Mouse (Mus musculus) A20 (cell line): Measurements from ENCODE around the gene Habp4.

Experiments used
- DNase-seq: peaks from one replicate; pipeline ENCODE4 v3.0.0-alpha.2; 2011; ENCODE audit warnings: low read depth, low spot score

Habp4 gene

GRCm38 (mm10) chr13:64178746-64179652 lies 17.4 kb downstream of the Habp4 start:
- no peak for DNase-seq

GRCm38 (mm10) chr13:64180300-64180699 lies 18.7 kb downstream of the Habp4 start:
- DNase-seq: peak; percentile 80

GRCm38 (mm10) chr13:64180888-64181287 lies 19.3 kb downstream of the Habp4 start:
- peak; percentile 76 for DNase-seq

- no peak for DNase-seq
Measured at GRCm38 (mm10) chr13:64182091-64182490, 20.5 kb downstream of the Habp4 start.

GRCm38 (mm10) chr13:64183583-64183982 lies 22.0 kb downstream of the Habp4 start:
- DNase-seq: no peak

GRCm38 (mm10) chr13:64184361-64184760 lies 22.7 kb downstream of the Habp4 start:
- no peak for DNase-seq

GRCm38 (mm10) chr13:64185176-64185575 lies 23.6 kb downstream of the Habp4 start:
- no peak for DNase-seq

GRCm38 (mm10) chr13:64185586-64185985 lies 24.0 kb downstream of the Habp4 start:
- DNase-seq: peak; percentile 66

GRCm38 (mm10) chr13:64186516-64186915 lies 24.9 kb downstream of the Habp4 start:
- DNase-seq: no peak

- peak; percentile 33 for DNase-seq
Measured at GRCm38 (mm10) chr13:64187065-64187464, 25.4 kb downstream of the Habp4 start.

- no peak for DNase-seq
Measured at GRCm38 (mm10) chr13:64197899-64198298, 36.3 kb downstream of the Habp4 start.

- DNase-seq: no peak
Measured at GRCm38 (mm10) chr13:64198310-64198709, 36.7 kb downstream of the Habp4 start.

- DNase-seq: no peak
Measured at GRCm38 (mm10) chr13:64200911-64201310, 39.3 kb downstream of the Habp4 start.

- DNase-seq: no peak
Measured at GRCm38 (mm10) chr13:64204726-64205125, 43.1 kb downstream of the Habp4 start.

- DNase-seq: peak; percentile 44
Measured at GRCm38 (mm10) chr13:64205186-64205585, 43.6 kb downstream of the Habp4 start.

GRCm38 (mm10) chr13:64208146-64208545 lies 46.5 kb downstream of the Habp4 start:
- no peak for DNase-seq

GRCm38 (mm10) chr13:64211995-64212603 lies 50.5 kb downstream of the Habp4 start:
- DNase-seq: no peak

- DNase-seq: no peak
Measured at GRCm38 (mm10) chr13:64214891-64215290, 53.3 kb downstream of the Habp4 start.

- DNase-seq: no peak
Measured at GRCm38 (mm10) chr13:64225738-64226137, 64.1 kb downstream of the Habp4 start.

GRCm38 (mm10) chr13:64226725-64227124 lies 65.1 kb downstream of the Habp4 start:
- no peak for DNase-seq

GRCm38 (mm10) chr13:64233139-64233538 lies 71.5 kb downstream of the Habp4 start:
- DNase-seq: no peak

- DNase-seq: no peak
Measured at GRCm38 (mm10) chr13:64235062-64235715, 73.6 kb downstream of the Habp4 start.
